ENCODE assay signal across 22 mouse cellular contexts in genomic region chr4:95533946-95534345, GRCm38 (mm10).
"Had no signal": no experiment of that assay in that cellular context is flagged by ENCODE, and none has a peak within 500 bp of the region (broad histone marks: within the 10 kb centered on the region; RNA-seq: fewer than 3 reads in every experiment).

No protein-coding gene starts in this region.

- H3K4me2 ChIP-seq: kidney, embryonic 15.5 days; limb, embryonic 12.5 days; limb, embryonic 15.5 days; liver, embryonic 11.5 days; midbrain, embryonic 11.5 days; neural tube, embryonic 12.5 days; neural tube, embryonic 15.5 days; stomach, embryonic 15.5 days had no signal

- H3K36me3 ChIP-seq: kidney, embryonic 15.5 days; limb, embryonic 12.5 days; limb, embryonic 15.5 days; neural tube, embryonic 12.5 days; neural tube, embryonic 15.5 days; stomach, embryonic 15.5 days had no signal

- DNase-seq: kidney, adult 11 months; kidney, adult 8-10 months; kidney, postnatal 10 days; kidney, postnatal 36 days; layer of hippocampus, postnatal 36 days; left cerebral cortex, postnatal 4 days; liver, postnatal 0 days; midbrain, embryonic 14.5 days; right cerebral cortex, adult 18-20 months; right cerebral cortex, postnatal 14 days; right cerebral cortex, postnatal 4 days; spleen, adult 18-20 months; thymus, postnatal 25 days had no signal

- H3K27me3 ChIP-seq: kidney, embryonic 15.5 days; limb, embryonic 12.5 days; limb, embryonic 15.5 days; neural tube, embryonic 12.5 days; neural tube, embryonic 15.5 days; stomach, embryonic 15.5 days had no signal

- H3K4me3 ChIP-seq: kidney, embryonic 15.5 days; left cerebral cortex, adult 2 months; limb, embryonic 12.5 days; limb, embryonic 15.5 days; neural tube, embryonic 12.5 days; neural tube, embryonic 15.5 days; stomach, embryonic 15.5 days had no signal
